8 mouse cellular contexts compared by ENCODE assay signal in genomic region chr13:21279076-21279475, GRCm38 (mm10). TPM values are rescaled to one million over a fixed set of nuclear protein-coding genes. Genes with fewer than 3 reads are reported as not detected.
DNase-seq lines count a peak whose midpoint lies in the region; ATAC-seq and TF ChIP-seq lines count a peak whose summit lies in the region.

No protein-coding gene starts in this region.

- TF ChIP-seq CTCF in kidney, adult 2 months (conservative IDR thresholded peaks at IDR 0.05; ENCODE audit: insufficient read depth, insufficient read length, low read depth, low read length), result no peak
- TF ChIP-seq CTCF in bone marrow, adult 2 months (IDR thresholded peaks at IDR 0.05; ENCODE audit: control insufficient read depth, insufficient read depth, low read length), result no peak

- peak overlapping the region; percentile 55 for H3K9ac ChIP-seq in hindbrain, embryonic 14.5 days
- peak overlapping the region; percentile 15 for H3K9ac ChIP-seq in midbrain, embryonic 15.5 days

- no peak for TF ChIP-seq POLR2A in kidney, adult 2 months (IDR thresholded peaks at IDR 0.05; ENCODE audit: low read depth, low read length)
- TF ChIP-seq POLR2A in bone marrow, adult 2 months (IDR thresholded peaks at IDR 0.05; ENCODE audit: borderline replicate concordance, control insufficient read depth, low read depth, low read length), result no peak

- intact Hi-C loops in left cerebral cortex, postnatal 36 days (cut with DNase I), result loop anchor here (2.0 to 5.0 kb wide), 2 partner anchors 14 to 107 kb away; no protein-coding TSS in a partner anchor

- no peak; the same call in 1 of the 2 replicates for ATAC-seq in hindbrain, embryonic 14.5 days (ENCODE audit: low FRiP score)
- ATAC-seq in midbrain, embryonic 15.5 days (replicated peaks), result no peak; the same call in 1 of the 2 replicates

- no peak overlapping the region for H3K27ac ChIP-seq in kidney, adult 2 months (ENCODE audit: insufficient read depth, low read depth, low read length)
- H3K27ac ChIP-seq in bone marrow, adult 2 months (ENCODE audit: control insufficient read depth, insufficient read depth, low read depth, low read length, poor library complexity), result no peak overlapping the region
- no peak overlapping the region for H3K27ac ChIP-seq in hindbrain, embryonic 14.5 days
- H3K27ac ChIP-seq in midbrain, embryonic 15.5 days, result no peak overlapping the region

- H3K4me2 ChIP-seq in hindbrain, embryonic 14.5 days (replicated peaks), result peak overlapping the region; percentile 83
- peak overlapping the region; percentile 67 for H3K4me2 ChIP-seq in midbrain, embryonic 15.5 days

- no peaks in the 10 kb centered on the region for H3K36me3 ChIP-seq in kidney, adult 2 months (ENCODE audit: control insufficient read depth, insufficient read depth, low read length)
- H3K36me3 ChIP-seq in hindbrain, embryonic 14.5 days (replicated peaks; ENCODE audit: control insufficient read depth, insufficient read depth), result no peaks in the 10 kb centered on the region
- H3K36me3 ChIP-seq in midbrain, embryonic 15.5 days (replicated peaks), result no peaks in the 10 kb centered on the region

- H3K9me3 ChIP-seq in hindbrain, embryonic 14.5 days (ENCODE audit: control insufficient read depth, low read length), result no peaks in the 10 kb centered on the region
- no peaks in the 10 kb centered on the region for H3K9me3 ChIP-seq in midbrain, embryonic 15.5 days

- DNase-seq in kidney, adult 2 months, result no peak
- DNase-seq in kidney, postnatal 10 days, result no peak
- no peak for DNase-seq in hindbrain, embryonic 14.5 days (ENCODE audit: low spot score)
- DNase-seq in spleen, postnatal 14 days (ENCODE audit: low spot score in 2 of 2), result no peak
- no peak for DNase-seq in left cerebral cortex, postnatal 36 days (ENCODE audit: low spot score in 2 of 2)
- no peak for DNase-seq in lung, postnatal 36 days

- peak overlapping the region; percentile 41 for H3K4me3 ChIP-seq in kidney, adult 2 months (ENCODE audit: insufficient read depth, low read depth, low read length)
- peak overlapping the region; percentile 27 for H3K4me3 ChIP-seq in bone marrow, adult 2 months (replicated peaks; ENCODE audit: control insufficient read depth, low read depth, low read length)
- H3K4me3 ChIP-seq in hindbrain, embryonic 14.5 days (replicated peaks; ENCODE audit: low read length), result peak overlapping the region; percentile 55
- H3K4me3 ChIP-seq in midbrain, embryonic 15.5 days, result peak overlapping the region; percentile 46

- WGBS in kidney, adult 2 months, result 16% methylated on average over 8 of the region's 8 CpGs
- WGBS in bone marrow, adult 2 months, result under 1% methylated on average over 8 of the region's 8 CpGs
- 6% methylated on average over 8 of the region's 8 CpGs for WGBS in hindbrain, embryonic 14.5 days
- WGBS in midbrain, embryonic 15.5 days, result 4% methylated on average over 8 of the region's 8 CpGs

- no peaks in the 10 kb centered on the region; the same call in 1 of the 2 replicates for H3K27me3 ChIP-seq in kidney, adult 2 months (replicated peaks; ENCODE audit: control insufficient read depth, insufficient read depth, low read length)
- H3K27me3 ChIP-seq in hindbrain, embryonic 14.5 days (ENCODE audit: control insufficient read depth, insufficient read depth, low read length), result peaks cover 5% of the 10 kb centered on the region; the same call in 1 of the 2 replicates
- H3K27me3 ChIP-seq in midbrain, embryonic 15.5 days (replicated peaks), result peaks cover 5% of the 10 kb centered on the region; the same call in 1 of the 2 replicates

- H3K4me1 ChIP-seq in kidney, adult 2 months (ENCODE audit: control insufficient read depth, insufficient read depth, low read length), result no peaks in the 10 kb centered on the region
- no peaks in the 10 kb centered on the region; the same call in 1 of the 2 replicates for H3K4me1 ChIP-seq in bone marrow, adult 2 months (ENCODE audit: control insufficient read depth, insufficient read depth, low read length)
- H3K4me1 ChIP-seq in hindbrain, embryonic 14.5 days (replicated peaks; ENCODE audit: control insufficient read depth, insufficient read depth, low read length), result peaks cover 15% of the 10 kb centered on the region
- peaks cover 14% of the 10 kb centered on the region for H3K4me1 ChIP-seq in midbrain, embryonic 15.5 days

RNA-seq across cellular contexts. Expression of gene Gpx5, which starts 13.5 kb away (rescaled TPM):
- polyA plus RNA-seq in kidney, adult 2 months (2012; rRNA removed), result not detected in 2 replicates
- polyA plus RNA-seq in bone marrow, adult 2 months (2011; ENCODE audit: insufficient read depth, insufficient read length, low replicate concordance, missing spikeins), result not detected in 2 replicates
- not detected in 2 replicates for polyA plus RNA-seq in hindbrain, embryonic 14.5 days (2014; fragmentation: Nextera tagmentation; extraction: Ambion mirVana)
- not detected in 2 replicates for polyA plus RNA-seq in midbrain, embryonic 15.5 days (2015; fragmentation: Nextera tagmentation; extraction: Ambion mirVana)
- total RNA-seq in left cerebral cortex, postnatal 36 days (2021), result not detected

RNA-seq across cellular contexts. Expression of gene Gpx6, which starts 32.8 kb away (rescaled TPM):
- 24.6 and 28.9 TPM in 2 replicates for polyA plus RNA-seq in kidney, adult 2 months (2012; rRNA removed)
- not detected in 2 replicates for polyA plus RNA-seq in bone marrow, adult 2 months (2011; ENCODE audit: insufficient read depth, insufficient read length, low replicate concordance, missing spikeins)
- 0.15 TPM in 1 of 2 replicates, not detected in the other for polyA plus RNA-seq in hindbrain, embryonic 14.5 days (2014; fragmentation: Nextera tagmentation; extraction: Ambion mirVana)
- polyA plus RNA-seq in midbrain, embryonic 15.5 days (2015; fragmentation: Nextera tagmentation; extraction: Ambion mirVana), result not detected in 2 replicates
- not detected for total RNA-seq in left cerebral cortex, postnatal 36 days (2021)

Comparison
In these comparisons a context has a peak if more than half of its experiments do, and no peak if none do; other contexts are left out.
1. RNA of gene Gpx6, which starts 32.8 kb away (polyA plus RNA-seq): 24.6 to 28.9 TPM in kidney, adult 2 months; 0.15 TPM in hindbrain, embryonic 14.5 days, not detected in midbrain, embryonic 15.5 days and not detected in bone marrow, adult 2 months; every median in the first group is over 10 times any median in the second.
2. Peak in every context shown above with its lines, with median percentiles within 50 percentile points of each other: H3K4me3 ChIP-seq.